Mouse (Mus musculus): ENCODE measurements at regions not wholly inside any gene's neighbourhood (a gene's known extent, or its start where the extent isn't known, plus 50 kb on each side); places are given as distances from the start of the nearest gene placed in this dataset.
A peak's percentile ranks its signal among the peaks of the same experiment; 100 is the strongest.

DNA sequence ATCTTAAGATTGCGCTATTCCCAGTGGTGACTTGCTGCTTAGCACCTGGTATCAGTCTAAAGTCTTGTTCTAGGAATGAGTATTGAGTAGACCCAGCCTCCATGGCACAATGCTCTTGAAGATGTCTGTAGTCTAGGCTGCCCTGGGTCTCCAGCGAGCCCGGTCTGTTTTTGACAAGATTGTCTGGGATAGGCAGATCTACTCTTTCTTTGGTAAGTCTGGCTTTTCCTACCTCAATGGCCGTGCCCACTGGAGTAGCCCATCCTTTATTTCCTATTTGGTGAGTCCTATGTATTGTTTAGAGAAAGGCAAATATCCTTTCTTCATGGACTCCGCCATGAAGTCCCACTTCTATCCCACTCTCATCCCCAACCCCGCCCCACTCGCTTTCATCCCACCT lies 227.2 kb upstream of the Ccdc122 start:
- Histone ChIP-seq H3K9ac (ENCODE audit: low read depth, low read length) (no peak overlapping the region), H3K27me3 (ENCODE audit: control insufficient read depth, insufficient read depth, low read length) (no peaks in the 10 kb centered on the region), H3K4me3 (ENCODE audit: low read depth, low read length) (no peak overlapping the region), H3K4me1 (ENCODE audit: control insufficient read depth, insufficient read depth, low read length) (peaks cover 21% of the 10 kb centered on the region), H3K36me3 (ENCODE audit: control insufficient read depth, insufficient read depth, low read length) (no peaks in the 10 kb centered on the region), H3K27ac (ENCODE audit: low read depth, low read length) (no peak overlapping the region), H3K9me3 (replicated peaks; ENCODE audit: control insufficient read depth, low read length) (no peaks in the 10 kb centered on the region), H3K4me2 (no peak overlapping the region)
- 90% methylated on average over 7 of the region's 7 CpGs for WGBS (ENCODE audit: insufficient replicate concordance)
- no peak for ATAC-seq (replicated peaks; ENCODE audit: insufficient number of reproducible peaks, low FRiP score, low TSS enrichment)

DNA sequence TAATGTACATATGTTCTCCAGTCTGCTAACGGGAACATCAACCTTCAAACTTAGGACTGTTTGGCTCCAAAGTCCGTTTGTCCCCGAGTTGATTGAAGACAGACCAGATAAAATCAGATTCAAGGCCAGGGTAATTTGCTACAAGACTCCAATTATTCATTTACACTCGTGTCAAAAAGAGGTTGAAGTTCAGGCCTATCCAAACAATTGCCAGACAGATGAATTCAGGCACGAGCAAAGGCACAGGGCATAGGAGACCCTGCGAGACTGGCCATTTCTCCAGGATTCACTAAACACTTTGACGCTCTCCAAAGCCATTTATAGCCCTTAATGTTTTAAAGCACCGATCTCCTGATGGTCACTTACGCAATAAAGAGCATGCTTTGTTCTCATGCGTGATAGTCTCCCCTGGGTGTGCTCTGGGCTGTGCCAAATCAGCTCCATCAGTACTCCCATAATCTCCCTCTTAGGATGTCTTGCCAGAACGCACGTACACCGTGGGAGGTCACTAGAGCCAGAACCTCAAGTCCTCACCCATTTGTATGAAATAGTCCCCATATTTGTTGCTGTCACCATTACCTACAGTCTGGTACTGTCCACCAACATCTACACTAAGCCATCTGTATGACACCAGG lies 231.3 kb upstream of the Ccdc122 start:
- Histone ChIP-seq H3K27ac (ENCODE audit: low read depth, low read length) (peak overlapping the region; percentile 83), H3K9me3 (replicated peaks; ENCODE audit: control insufficient read depth, low read length) (no peaks in the 10 kb centered on the region), H3K4me1 (ENCODE audit: control insufficient read depth, insufficient read depth, low read length) (peaks cover 16% of the 10 kb centered on the region; the same call in 1 of the 2 replicates), H3K4me2 (no peak overlapping the region), H3K4me3 (ENCODE audit: low read depth, low read length) (no peak overlapping the region), H3K36me3 (ENCODE audit: control insufficient read depth, insufficient read depth, low read length) (no peaks in the 10 kb centered on the region), H3K27me3 (ENCODE audit: control insufficient read depth, insufficient read depth, low read length) (no peaks in the 10 kb centered on the region), H3K9ac (ENCODE audit: low read depth, low read length) (no peak overlapping the region)
- WGBS (ENCODE audit: insufficient replicate concordance) = 54% methylated on average over 13 of the region's 13 CpGs
- ATAC-seq (replicated peaks; ENCODE audit: insufficient number of reproducible peaks, low FRiP score, low TSS enrichment) = no peak

DNA sequence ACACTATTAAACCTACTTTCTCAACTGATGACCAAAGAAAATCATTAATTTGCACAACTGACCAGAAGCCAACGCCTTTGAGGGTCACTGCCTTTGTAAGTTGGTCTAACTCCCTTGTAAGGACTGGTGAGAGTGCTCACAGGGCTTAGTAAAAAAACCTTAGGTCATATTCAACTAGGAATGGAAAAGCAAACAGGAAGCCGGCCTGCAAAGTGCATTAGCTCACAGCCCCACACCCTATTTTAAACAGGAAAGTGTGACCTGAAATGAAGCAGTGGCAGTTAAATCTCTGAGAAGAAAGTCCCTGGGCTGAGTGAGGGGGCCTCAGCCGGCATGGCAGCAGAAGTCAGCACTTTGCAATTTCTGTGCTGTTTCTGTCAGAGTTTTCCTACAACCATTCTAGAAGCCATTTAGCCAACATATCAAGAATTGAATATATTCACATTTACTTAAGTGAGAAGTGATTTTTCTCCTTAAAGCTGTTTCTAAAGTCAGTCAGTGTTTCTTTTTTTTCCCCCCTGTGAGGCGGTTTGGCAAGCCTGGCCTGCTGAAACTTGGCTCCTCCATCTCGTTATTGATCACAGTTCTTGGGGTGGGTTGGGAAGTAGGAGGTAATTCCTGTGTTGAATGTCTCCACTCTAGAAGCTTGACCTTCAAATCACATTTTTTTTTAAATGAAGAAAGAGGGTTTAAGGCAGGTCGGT lies 232.0 kb upstream of the Ccdc122 start:
- H3K27me3 ChIP-seq (ENCODE audit: control insufficient read depth, insufficient read depth, low read length) = no peaks in the 10 kb centered on the region
- no peak for ATAC-seq (replicated peaks; ENCODE audit: insufficient number of reproducible peaks, low FRiP score, low TSS enrichment)
- H3K36me3 ChIP-seq (ENCODE audit: control insufficient read depth, insufficient read depth, low read length) = no peaks in the 10 kb centered on the region
- WGBS (ENCODE audit: insufficient replicate concordance) = 32% methylated on average over 6 of the region's 6 CpGs
- H3K4me1 ChIP-seq (ENCODE audit: control insufficient read depth, insufficient read depth, low read length) = peaks cover 16% of the 10 kb centered on the region; the same call in 1 of the 2 replicates
- peak overlapping the region; percentile 83 for H3K27ac ChIP-seq (ENCODE audit: low read depth, low read length)
- H3K9ac ChIP-seq (ENCODE audit: low read depth, low read length) = no peak overlapping the region
- no peaks in the 10 kb centered on the region for H3K9me3 ChIP-seq (replicated peaks; ENCODE audit: control insufficient read depth, low read length)
- no peak overlapping the region for H3K4me3 ChIP-seq (ENCODE audit: low read depth, low read length)
- no peak overlapping the region for H3K4me2 ChIP-seq

DNA sequence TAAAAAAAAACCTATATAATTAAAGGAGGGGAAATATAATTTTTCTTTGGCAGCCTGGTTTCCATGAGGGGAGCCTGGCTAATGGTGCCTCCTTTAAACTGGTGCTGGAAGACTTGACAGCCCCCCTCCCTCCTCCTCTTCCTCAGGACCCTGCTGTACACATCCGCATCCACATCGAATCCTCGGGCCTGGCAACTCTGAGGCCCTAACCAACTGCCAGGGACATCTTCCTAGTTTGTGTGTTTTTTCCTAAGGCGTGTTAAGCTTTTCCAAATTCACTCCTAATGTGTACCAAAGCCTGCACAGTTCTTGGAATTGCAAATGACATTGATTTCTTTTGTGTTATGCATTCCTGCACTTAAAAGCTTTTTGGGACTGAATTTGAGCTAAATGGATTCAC lies 236.4 kb upstream of the Ccdc122 start:
- Histone ChIP-seq H3K36me3 (ENCODE audit: control insufficient read depth, insufficient read depth, low read length) (no peaks in the 10 kb centered on the region), H3K9me3 (replicated peaks; ENCODE audit: control insufficient read depth, low read length) (no peaks in the 10 kb centered on the region), H3K4me1 (ENCODE audit: control insufficient read depth, insufficient read depth, low read length) (peaks cover 25% of the 10 kb centered on the region), H3K4me3 (ENCODE audit: low read depth, low read length) (no peak overlapping the region), H3K9ac (ENCODE audit: low read depth, low read length) (no peak overlapping the region), H3K27me3 (ENCODE audit: control insufficient read depth, insufficient read depth, low read length) (no peaks in the 10 kb centered on the region), H3K4me2 (no peak overlapping the region), H3K27ac (ENCODE audit: low read depth, low read length) (no peak overlapping the region)
- WGBS (ENCODE audit: insufficient replicate concordance) = 68% methylated on average over 4 of the region's 4 CpGs
- ATAC-seq (replicated peaks; ENCODE audit: insufficient number of reproducible peaks, low FRiP score, low TSS enrichment) = no peak

DNA sequence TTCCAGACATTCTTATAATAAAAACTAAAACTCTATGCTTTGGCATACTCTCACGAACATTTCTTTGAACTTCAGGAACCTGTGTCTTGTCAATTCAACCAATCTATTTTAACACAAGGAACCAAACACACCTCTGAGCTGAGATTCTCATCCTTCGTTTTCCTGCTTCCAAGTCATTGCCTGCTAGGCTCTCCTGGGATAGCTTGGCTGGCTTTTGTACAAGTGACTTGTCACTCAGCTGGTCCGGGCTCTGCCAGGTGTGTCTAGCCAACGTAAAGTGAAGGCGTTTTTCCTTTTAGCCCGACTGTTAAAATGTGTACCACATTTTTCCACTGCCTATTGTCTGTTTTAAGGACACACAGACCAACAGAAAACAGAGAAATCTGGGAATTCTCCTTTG lies 236.8 kb upstream of the Ccdc122 start:
- H3K27me3 ChIP-seq (ENCODE audit: control insufficient read depth, insufficient read depth, low read length) = no peaks in the 10 kb centered on the region
- no peak overlapping the region for H3K4me2 ChIP-seq
- no peaks in the 10 kb centered on the region for H3K36me3 ChIP-seq (ENCODE audit: control insufficient read depth, insufficient read depth, low read length)
- no peaks in the 10 kb centered on the region for H3K9me3 ChIP-seq (replicated peaks; ENCODE audit: control insufficient read depth, low read length)
- WGBS (ENCODE audit: insufficient replicate concordance) = 65% methylated on average over 6 of the region's 6 CpGs
- no peak for ATAC-seq (replicated peaks; ENCODE audit: insufficient number of reproducible peaks, low FRiP score, low TSS enrichment)
- H3K4me3 ChIP-seq (ENCODE audit: low read depth, low read length) = no peak overlapping the region
- H3K27ac ChIP-seq (ENCODE audit: low read depth, low read length) = no peak overlapping the region
- peaks cover 20% of the 10 kb centered on the region for H3K4me1 ChIP-seq (ENCODE audit: control insufficient read depth, insufficient read depth, low read length)
- H3K9ac ChIP-seq (ENCODE audit: low read depth, low read length) = no peak overlapping the region

DNA sequence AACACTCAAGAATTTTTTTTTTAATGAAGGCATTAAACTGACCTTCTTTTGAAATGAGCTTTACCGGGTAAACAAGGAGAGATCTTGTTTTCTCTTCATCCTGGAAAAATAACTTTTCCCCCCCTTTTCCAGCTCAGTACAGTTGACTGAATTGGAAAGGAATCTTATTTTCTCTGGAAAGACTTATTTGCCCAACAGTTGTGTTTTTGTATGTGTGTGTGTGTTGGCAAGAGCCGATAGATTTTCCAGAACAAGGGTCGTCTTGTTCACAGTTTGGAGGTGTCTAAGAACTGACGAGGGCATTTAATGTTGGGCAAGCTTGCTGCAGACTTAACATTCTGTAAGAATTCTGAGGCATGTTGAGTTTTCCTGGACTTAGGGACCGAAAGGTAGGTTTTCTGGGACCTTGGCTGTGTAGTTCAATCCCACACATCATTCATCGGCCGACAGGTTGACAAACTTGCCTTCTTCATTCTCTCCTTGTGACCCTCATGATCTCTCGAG lies 237.6 kb upstream of the Ccdc122 start:
- Histone ChIP-seq H3K9ac (ENCODE audit: low read depth, low read length) (no peak overlapping the region), H3K4me2 (no peak overlapping the region), H3K27me3 (ENCODE audit: control insufficient read depth, insufficient read depth, low read length) (no peaks in the 10 kb centered on the region), H3K36me3 (ENCODE audit: control insufficient read depth, insufficient read depth, low read length) (no peaks in the 10 kb centered on the region), H3K4me3 (ENCODE audit: low read depth, low read length) (no peak overlapping the region), H3K27ac (ENCODE audit: low read depth, low read length) (no peak overlapping the region), H3K9me3 (replicated peaks; ENCODE audit: control insufficient read depth, low read length) (no peaks in the 10 kb centered on the region), H3K4me1 (ENCODE audit: control insufficient read depth, insufficient read depth, low read length) (peaks cover 15% of the 10 kb centered on the region)
- 72% methylated on average over 8 of the region's 8 CpGs for WGBS (ENCODE audit: insufficient replicate concordance)
- no peak for ATAC-seq (replicated peaks; ENCODE audit: insufficient number of reproducible peaks, low FRiP score, low TSS enrichment)

DNA sequence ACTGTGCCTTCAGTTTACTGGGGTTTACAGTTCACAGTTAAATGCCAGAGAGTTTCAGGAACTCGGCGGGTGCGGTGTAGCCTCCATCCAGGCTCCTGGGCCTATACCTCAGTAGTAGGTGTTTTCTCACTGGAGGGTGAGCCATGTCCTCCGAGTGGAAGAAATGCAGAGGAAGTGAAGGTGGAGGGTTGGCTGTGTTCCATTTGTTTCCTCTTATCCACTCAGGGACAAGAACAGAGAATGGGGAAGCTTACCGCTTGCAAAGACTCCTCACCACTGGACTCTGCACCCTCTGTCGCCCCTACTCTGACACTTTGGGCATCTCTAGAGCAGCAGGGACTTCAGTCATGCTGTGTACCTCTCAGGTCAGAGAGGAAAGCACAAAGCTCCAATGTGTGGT lies 238.1 kb upstream of the Ccdc122 start:
- Histone ChIP-seq H3K9me3 (replicated peaks; ENCODE audit: control insufficient read depth, low read length) (no peaks in the 10 kb centered on the region), H3K27me3 (ENCODE audit: control insufficient read depth, insufficient read depth, low read length) (no peaks in the 10 kb centered on the region), H3K9ac (ENCODE audit: low read depth, low read length) (no peak overlapping the region), H3K4me2 (no peak overlapping the region), H3K4me3 (ENCODE audit: low read depth, low read length) (no peak overlapping the region), H3K4me1 (ENCODE audit: control insufficient read depth, insufficient read depth, low read length) (peaks cover 12% of the 10 kb centered on the region), H3K27ac (ENCODE audit: low read depth, low read length) (no peak overlapping the region), H3K36me3 (ENCODE audit: control insufficient read depth, insufficient read depth, low read length) (no peaks in the 10 kb centered on the region)
- 68% methylated on average over 6 of the region's 6 CpGs for WGBS (ENCODE audit: insufficient replicate concordance)
- ATAC-seq (replicated peaks; ENCODE audit: insufficient number of reproducible peaks, low FRiP score, low TSS enrichment) = no peak

DNA sequence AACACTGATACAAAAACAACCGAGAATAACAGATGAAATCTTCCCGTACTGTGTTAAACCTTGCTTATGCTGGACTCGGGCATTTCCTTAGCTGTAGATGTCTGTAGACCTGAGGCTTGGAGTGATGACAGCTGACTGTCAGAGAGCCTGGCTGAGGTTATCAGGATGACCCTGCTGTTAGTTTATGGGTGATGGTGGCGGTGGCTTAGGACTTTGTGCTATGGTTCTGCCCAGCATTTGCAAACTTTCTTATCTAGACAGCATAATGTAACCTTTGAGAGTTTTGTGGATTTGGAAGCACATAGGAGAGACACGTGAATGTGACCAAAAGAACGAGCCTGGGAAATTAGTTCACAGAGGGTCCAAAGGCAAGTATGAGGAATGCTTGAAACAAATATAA lies 239.1 kb upstream of the Ccdc122 start:
- Histone ChIP-seq H3K36me3 (ENCODE audit: control insufficient read depth, insufficient read depth, low read length) (no peaks in the 10 kb centered on the region), H3K9me3 (replicated peaks; ENCODE audit: control insufficient read depth, low read length) (no peaks in the 10 kb centered on the region), H3K27me3 (ENCODE audit: control insufficient read depth, insufficient read depth, low read length) (no peaks in the 10 kb centered on the region), H3K4me2 (no peak overlapping the region), H3K4me1 (ENCODE audit: control insufficient read depth, insufficient read depth, low read length) (peaks cover 12% of the 10 kb centered on the region), H3K9ac (ENCODE audit: low read depth, low read length) (no peak overlapping the region), H3K27ac (ENCODE audit: low read depth, low read length) (no peak overlapping the region), H3K4me3 (ENCODE audit: low read depth, low read length) (no peak overlapping the region)
- WGBS (ENCODE audit: insufficient replicate concordance) = 23% methylated on average over 6 of the region's 6 CpGs
- no peak for ATAC-seq (replicated peaks; ENCODE audit: insufficient number of reproducible peaks, low FRiP score, low TSS enrichment)
